Mouse (Mus musculus) liver, adult 2 months (tissue): ENCODE data around the gene Kdr. TPM values are rescaled to one million over a fixed set of nuclear protein-coding genes. Genes with fewer than 3 reads are reported as not detected.

Experiments
- DNase-seq: peaks from one replicate; pipeline ENCODE4 v3.0.0-alpha.2; 2011; ENCODE audit warnings: low read depth, low spot score; ENCODE audit errors: extremely low read depth
- H3K27ac ChIP-seq: fragments of 200-500 bp; replicated peaks from 2 replicates; pipeline ENCODE4 v1.5.1; 2012; ENCODE audit warnings: low read depth, mild to moderate bottlenecking, control low read depth, inconsistent platforms, low read length; ENCODE audit not compliant: insufficient read depth
- H3K27me3 ChIP-seq: fragments of 200-500 bp; 2 replicates; pipeline ENCODE4 v1.6.1; 2012; ENCODE audit warnings: mild to moderate bottlenecking, moderate library complexity, low read length, inconsistent platforms; ENCODE audit not compliant: control insufficient read depth, insufficient read depth
- H3K36me3 ChIP-seq: fragments of 200-500 bp; 2 replicates; pipeline ENCODE4 v1.6.1; 2012; ENCODE audit warnings: low read length, inconsistent platforms; ENCODE audit not compliant: control insufficient read depth, insufficient read depth
- H3K4me1 ChIP-seq: fragments of 200-500 bp; 2 replicates; pipeline ENCODE4 v1.6.1; 2011; ENCODE audit warnings: low read length; ENCODE audit not compliant: control insufficient read depth, insufficient read depth
- H3K4me3 ChIP-seq: fragments of 200-500 bp; 2 replicates; pipeline ENCODE4 v1.5.1; 2011; ENCODE audit warnings: low read depth, mild to moderate bottlenecking, control low read depth, low read length, moderate library complexity; ENCODE audit not compliant: insufficient read depth
- H3K79me2 ChIP-seq: fragments of 200-500 bp; 2 replicates; pipeline ENCODE4 v1.6.1; 2012; ENCODE audit warnings: inconsistent platforms, mild to moderate bottlenecking, low read length, moderate library complexity; ENCODE audit not compliant: control insufficient read depth, insufficient read depth
- H3K9ac ChIP-seq: fragments of 200-500 bp; 2 replicates; pipeline ENCODE4 v1.6.1; 2012; ENCODE audit warnings: low read depth, mild to moderate bottlenecking, control low read depth, inconsistent platforms, low read length
- CTCF ChIP-seq: fragments of 200-500 bp; IDR thresholded peaks from 2 replicates; pipeline ENCODE4 v1.5.1; 2011; ENCODE audit warnings: low read depth, low read length, control low read depth
- POLR2A ChIP-seq: fragments of 200-500 bp; IDR thresholded peaks from 2 replicates; pipeline ENCODE4 v1.6.1; 2011; ENCODE audit warnings: low read length, control low read depth; ENCODE audit not compliant: insufficient read depth; ENCODE audit errors: extremely low read depth
- WGBS: fragments of 180-500 bp; shearing (Covaris S2); methylation state at CpG from one replicate; pipeline ENCODE4 v1.1.7; 2018; 5-methylcytosine and 5-hydroxymethylcytosine counted together
- polyA plus RNA-seq: library from polyadenylated mRNA; depleted of rRNA; stranded (reverse); fragments of >200 nt; gene quantifications from 2 replicates; pipeline ENCODE4 v1.2.3, GENCODE M21; 2012
- total RNA-seq: library from RNA; depleted of rRNA; stranded (reverse); fragments of >200 nt; gene quantifications from 2 replicates; pipeline ENCODE4 v1.2.3, GENCODE M21; 2014

Kdr gene
- total and polyA plus RNA-seq, 2 experiments: 7.8 to 33.4 TPM

DNA sequence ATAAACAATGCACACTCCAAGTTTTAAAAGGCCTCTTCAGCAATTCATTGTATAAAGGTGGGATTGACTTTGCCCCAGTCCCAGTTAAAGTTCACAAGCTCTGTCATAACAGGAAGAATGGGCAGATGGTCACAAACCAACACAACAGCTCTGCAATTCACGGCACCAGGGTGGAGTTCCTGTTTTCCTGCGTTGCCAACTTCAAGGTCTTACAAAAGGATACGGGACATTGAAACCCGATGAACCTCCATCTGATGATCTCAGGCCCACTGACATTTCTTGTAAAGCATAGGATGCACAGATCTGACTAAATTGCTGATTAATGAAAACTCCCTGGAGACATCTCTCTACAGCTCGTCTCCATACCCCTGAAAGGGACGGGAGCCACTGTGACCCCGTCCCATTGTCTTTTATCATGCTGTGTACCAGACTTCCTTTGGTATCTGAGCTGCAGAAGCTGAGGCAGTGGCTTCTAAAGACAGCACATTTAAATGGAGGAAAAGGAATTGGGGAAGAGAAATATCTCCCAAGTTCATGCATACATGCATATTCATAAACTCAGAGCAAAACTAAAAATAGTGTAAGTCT, 3.6 kb downstream of the Kdr start:
- no peak overlapping the region for H3K27ac ChIP-seq
- H3K79me2 ChIP-seq: no peaks in the 10 kb centered on the region; the same call in 1 of the 2 replicates
- H3K36me3 ChIP-seq: no peaks in the 10 kb centered on the region; the same call in 1 of the 2 replicates
- H3K4me1 ChIP-seq: no peaks in the 10 kb centered on the region
- TF ChIP-seq CTCF: no peak
- no peak for TF ChIP-seq POLR2A
- H3K4me3 ChIP-seq: no peak overlapping the region; the same call in 1 of the 2 replicates
- WGBS: 57% methylated on average over 7 of the region's 7 CpGs
- DNase-seq: peak; percentile 14
- peaks cover 11% of the 10 kb centered on the region for H3K27me3 ChIP-seq
- no peak overlapping the region for H3K9ac ChIP-seq

DNA sequence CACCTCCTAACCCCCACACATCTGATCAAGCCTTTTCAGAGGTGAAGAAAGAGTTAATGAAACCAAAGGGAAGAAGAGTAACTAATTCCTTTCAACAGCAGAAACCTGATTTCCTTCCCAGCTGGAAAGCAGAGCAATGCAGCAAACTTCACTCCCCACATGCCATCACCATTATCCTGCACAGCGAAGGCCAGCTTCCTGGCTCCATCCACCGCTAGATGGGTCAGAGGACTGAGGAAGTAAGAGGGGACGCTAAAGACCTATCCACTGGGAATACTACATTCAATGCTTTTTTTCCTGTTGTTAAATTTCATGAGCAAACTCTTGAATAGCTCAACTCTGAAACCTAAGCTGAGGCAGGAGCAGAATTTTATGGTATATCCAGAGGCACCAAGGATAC, 8.4 kb downstream of the Kdr start:
- 36% methylated on average over 3 of the region's 3 CpGs for WGBS
- Histone ChIP-seq H3K4me1 (no peaks in the 10 kb centered on the region), H3K79me2 (no peaks in the 10 kb centered on the region), H3K4me3 (no peak overlapping the region), H3K27me3 (no peaks in the 10 kb centered on the region), H3K36me3 (peaks cover 7% of the 10 kb centered on the region; the same call in 1 of the 2 replicates), H3K9ac (no peak overlapping the region), H3K27ac (peak overlapping the region; percentile 57)
- TF ChIP-seq POLR2A (no peak), CTCF (no peak)
- DNase-seq: no peak

DNA sequence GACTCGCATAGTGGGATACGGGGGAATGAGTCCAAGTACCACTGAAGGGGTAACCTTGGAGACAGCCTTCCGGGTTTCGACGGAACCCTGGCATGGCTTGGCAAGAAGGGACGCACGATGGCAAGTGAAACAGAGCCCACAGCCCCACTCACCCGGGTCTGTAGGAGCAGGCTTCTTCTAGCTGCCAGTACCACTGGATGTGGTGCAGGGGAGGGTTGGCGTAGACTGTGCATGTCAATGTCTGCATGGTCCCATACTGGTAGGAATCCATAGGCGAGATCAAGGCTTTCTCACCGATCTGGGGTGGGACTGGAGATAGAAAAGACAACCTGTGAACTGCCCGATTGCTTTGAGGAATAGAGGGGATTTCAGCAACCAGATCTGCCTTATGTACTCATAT, 15.7 kb downstream of the Kdr start:
- no peak overlapping the region for H3K4me3 ChIP-seq
- H3K4me1 ChIP-seq: no peaks in the 10 kb centered on the region; the same call in none of the 2 replicates
- TF ChIP-seq POLR2A: no peak
- TF ChIP-seq CTCF: no peak
- peak overlapping the region; percentile 70 for H3K27ac ChIP-seq
- 84% methylated on average over 12 of the region's 12 CpGs for WGBS
- H3K36me3 ChIP-seq: peaks cover 12% of the 10 kb centered on the region; the same call in 1 of the 2 replicates
- no peak overlapping the region for H3K9ac ChIP-seq
- H3K27me3 ChIP-seq: no peaks in the 10 kb centered on the region
- no peaks in the 10 kb centered on the region for H3K79me2 ChIP-seq
- no peak for DNase-seq

DNA sequence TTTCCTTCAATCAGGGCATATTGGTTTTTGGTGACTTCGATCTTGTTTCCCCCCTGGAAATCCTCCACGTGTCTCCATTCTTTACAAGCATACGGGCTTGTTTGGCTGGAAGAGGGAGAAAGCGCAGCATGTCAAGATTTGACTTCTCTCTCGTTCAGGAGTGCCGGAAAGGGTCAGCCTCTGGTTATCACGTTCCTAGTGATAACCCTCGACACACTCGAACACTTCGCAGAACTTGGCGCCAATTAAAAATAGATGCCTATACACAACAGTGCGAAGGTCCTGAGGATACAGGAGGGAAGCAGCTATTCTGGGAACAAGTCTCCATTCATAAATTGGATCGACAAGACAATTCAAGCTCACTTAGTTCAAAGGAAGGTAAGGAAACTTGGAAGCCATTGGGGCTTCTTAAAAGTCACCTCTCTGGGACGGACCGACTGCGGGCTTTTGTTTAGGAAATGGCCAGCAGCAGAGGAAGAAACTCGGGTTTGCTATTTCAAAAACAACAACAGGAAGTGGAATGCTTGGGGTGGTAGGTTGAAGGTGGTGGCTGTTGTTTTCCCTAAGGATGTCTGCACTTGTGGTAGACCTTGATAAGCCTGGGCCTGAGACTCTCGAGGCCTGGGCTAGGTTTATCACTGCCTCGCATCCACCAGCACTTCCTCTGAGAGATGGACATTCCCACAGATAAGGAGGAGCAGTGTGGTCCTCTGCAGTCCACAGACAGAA, 16.4 kb downstream of the Kdr start:
- DNase-seq: peak; percentile 22
- no peak overlapping the region for H3K4me3 ChIP-seq
- no peaks in the 10 kb centered on the region; the same call in none of the 2 replicates for H3K4me1 ChIP-seq
- H3K27me3 ChIP-seq: no peaks in the 10 kb centered on the region
- peaks cover 10% of the 10 kb centered on the region; the same call in 1 of the 2 replicates for H3K36me3 ChIP-seq
- no peaks in the 10 kb centered on the region for H3K79me2 ChIP-seq
- no peak overlapping the region for H3K27ac ChIP-seq
- no peak overlapping the region for H3K9ac ChIP-seq
- TF ChIP-seq POLR2A: no peak
- TF ChIP-seq CTCF: no peak
- WGBS: 63% methylated on average over 19 of the region's 19 CpGs

DNA sequence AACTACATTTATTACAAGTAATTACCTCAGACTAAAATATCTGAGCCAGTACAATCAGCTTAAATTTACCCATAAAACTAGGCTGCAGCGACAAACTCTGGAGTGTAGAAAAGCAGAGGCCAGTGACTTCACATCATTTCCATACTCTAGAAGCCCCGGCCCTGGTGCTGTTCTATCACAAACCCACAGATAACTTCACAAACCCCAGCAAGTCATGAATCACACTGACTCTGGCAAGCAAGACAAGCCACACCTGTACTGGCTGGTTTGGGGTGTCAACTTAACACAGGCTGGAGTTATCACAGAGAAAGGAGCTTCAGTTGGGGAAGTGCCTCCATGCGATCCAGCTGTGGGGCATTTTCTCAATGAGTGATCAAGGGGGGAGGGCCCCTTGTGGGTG, 18.4 kb downstream of the Kdr start:
- no peak for TF ChIP-seq POLR2A
- no peak for TF ChIP-seq CTCF
- H3K4me3 ChIP-seq: no peak overlapping the region
- WGBS: 62% methylated on average over 3 of the region's 3 CpGs
- no peak overlapping the region for H3K27ac ChIP-seq
- H3K36me3 ChIP-seq: peaks cover 10% of the 10 kb centered on the region; the same call in 1 of the 2 replicates
- H3K79me2 ChIP-seq: no peaks in the 10 kb centered on the region
- no peak overlapping the region for H3K9ac ChIP-seq
- no peaks in the 10 kb centered on the region; the same call in none of the 2 replicates for H3K4me1 ChIP-seq
- H3K27me3 ChIP-seq: no peaks in the 10 kb centered on the region
- no peak for DNase-seq

DNA sequence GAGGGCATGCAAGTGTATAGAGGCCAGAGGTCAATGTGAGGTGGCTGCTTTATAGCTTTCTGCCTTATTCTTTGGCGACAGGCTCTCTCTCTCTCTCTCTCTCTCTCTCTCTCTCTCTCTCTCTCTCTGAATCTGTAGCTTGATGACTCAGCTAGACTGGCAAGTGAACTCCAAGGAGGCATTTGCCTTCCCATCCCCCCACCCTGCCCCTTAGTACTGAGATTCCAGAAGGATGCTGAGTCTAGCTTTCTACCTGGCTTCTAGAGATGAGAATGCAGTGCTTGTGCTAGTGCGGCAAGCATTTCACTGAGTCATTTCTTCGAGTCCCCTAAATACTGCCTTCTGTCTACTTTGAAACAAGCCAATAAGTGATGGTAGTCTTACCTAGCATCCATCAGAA, 21.7 kb downstream of the Kdr start:
- Histone ChIP-seq H3K27ac (no peak overlapping the region), H3K36me3 (peaks cover 7% of the 10 kb centered on the region), H3K4me3 (no peak overlapping the region), H3K9ac (no peak overlapping the region), H3K4me1 (no peaks in the 10 kb centered on the region; the same call in 1 of the 2 replicates), H3K27me3 (no peaks in the 10 kb centered on the region), H3K79me2 (no peaks in the 10 kb centered on the region)
- no peak for DNase-seq
- 73% methylated on average over 3 of the region's 3 CpGs for WGBS
- TF ChIP-seq POLR2A: no peak
- no peak for TF ChIP-seq CTCF
